Mouse (Mus musculus) megakaryocyte progenitor cell, adult 5-6 weeks (primary cell): ENCODE results near the gene Mertk. TPM values are rescaled to one million over a fixed set of nuclear protein-coding genes. Genes with fewer than 3 reads are reported as not detected.

Experiments
- ATAC-seq: replicated peaks from 2 replicates; pipeline ENCODE4 v1.8.0; 2016; ENCODE audit warnings: mild to moderate bottlenecking, moderate TSS enrichment, inconsistent platforms; ENCODE audit not compliant: poor library complexity
- total RNA-seq, 2 experiments: library from RNA; stranded (forward) in 1 of 2; stranded (reverse) in 1 of 2; fragments of 157-497, 149-512 nt in 1 of 2; fragments of 200-1000 nt in 1 of 2; gene quantifications; 2 replicates each; pipeline versions ENCODE4 v1.2.3 to v1.2.4; 2015 to 2017

Gene Mertk
- total RNA-seq, 2 experiments from 2014 or later, result 0.10 TPM; not detected in 1

DNA sequence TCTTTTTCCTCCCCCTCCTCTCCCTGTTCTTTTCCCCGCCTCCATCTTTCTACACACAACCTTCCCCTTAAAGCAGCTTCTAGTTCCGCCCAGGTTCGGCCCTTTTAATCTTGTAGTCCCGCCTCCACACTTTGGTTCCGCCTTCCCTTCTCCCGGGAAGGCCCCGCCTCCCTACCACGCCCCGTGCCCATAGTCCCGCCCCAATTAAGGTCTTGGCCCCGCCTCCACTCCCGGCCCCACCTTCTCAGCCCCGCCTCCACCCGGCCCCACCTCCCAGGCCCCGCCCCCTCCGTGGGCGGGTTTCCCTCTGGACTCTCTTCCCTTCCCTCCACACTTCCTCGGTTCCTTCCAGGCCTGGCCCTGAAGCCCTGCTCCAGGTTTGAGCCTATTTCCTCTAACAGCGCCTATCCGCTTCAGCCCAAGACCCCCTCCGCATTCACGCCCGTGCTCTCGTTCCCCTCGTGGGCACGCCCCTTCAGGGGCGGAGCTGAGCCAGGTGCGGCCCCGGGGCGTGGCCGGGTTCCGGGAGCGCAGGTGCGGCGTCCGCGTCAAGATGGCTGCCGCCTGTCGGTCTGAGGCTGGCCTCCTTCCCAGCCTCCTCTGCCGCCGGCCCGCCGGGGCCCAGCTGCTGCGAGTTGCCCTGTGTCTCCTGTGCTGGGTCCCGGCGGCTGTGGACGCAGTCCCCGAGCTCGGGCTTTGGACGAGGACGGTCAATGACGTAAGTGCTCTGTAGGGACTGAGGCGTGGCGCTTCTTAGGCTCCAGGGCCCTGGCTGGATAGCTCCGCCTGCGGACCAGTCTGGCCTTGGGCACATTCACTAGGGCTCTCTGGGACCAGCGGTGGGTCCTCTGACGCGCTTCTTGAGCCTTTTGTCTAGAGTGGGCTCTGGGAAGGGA lies 119.3 kb downstream of the Mertk start, which contains the start of gene Tmem87b:
Gene Tmem87b, plus strand, starts transcription at position 333 of the 896 bp plus-strand sequence.
- peak; percentile 86 for ATAC-seq

DNA sequence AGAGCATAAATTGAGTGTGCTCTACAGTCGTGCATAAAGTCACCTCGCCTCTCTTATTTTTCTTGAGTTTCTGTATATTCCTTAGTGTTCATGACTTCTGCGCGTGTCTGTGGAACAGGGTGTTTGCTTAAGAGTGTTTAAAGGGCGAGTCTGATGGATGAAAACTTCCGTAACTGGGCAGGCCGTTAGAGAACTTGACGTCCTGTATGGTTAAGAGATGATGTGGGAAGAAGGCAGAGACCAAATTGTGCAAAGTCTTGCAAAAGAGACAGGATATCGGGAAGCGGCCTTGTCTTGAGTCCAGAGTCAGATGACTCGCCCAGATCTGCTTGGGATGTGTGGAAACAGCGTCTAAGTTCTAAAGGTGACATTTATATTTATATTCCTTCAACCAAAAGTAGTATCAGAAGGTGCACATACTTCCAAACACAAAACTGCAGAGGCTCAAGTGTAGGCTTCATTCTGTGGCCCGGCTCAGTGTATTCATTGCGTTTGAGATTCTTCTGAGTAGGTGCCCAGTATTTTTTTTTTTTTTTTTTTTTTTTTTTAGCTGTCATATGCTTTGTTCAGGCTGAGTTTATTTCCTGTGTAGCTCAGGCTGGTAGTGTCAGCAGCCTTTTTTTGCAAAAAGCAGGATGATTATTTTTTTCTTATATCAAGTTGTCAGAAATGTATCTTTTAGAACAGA lies 120.3 kb downstream of the Mertk start:
- peak; percentile 23 for ATAC-seq

- no peak for ATAC-seq
Observed at GRCm38 (mm10) chr2:128820631-128821030, 121.9 kb downstream of the Mertk start.

DNA sequence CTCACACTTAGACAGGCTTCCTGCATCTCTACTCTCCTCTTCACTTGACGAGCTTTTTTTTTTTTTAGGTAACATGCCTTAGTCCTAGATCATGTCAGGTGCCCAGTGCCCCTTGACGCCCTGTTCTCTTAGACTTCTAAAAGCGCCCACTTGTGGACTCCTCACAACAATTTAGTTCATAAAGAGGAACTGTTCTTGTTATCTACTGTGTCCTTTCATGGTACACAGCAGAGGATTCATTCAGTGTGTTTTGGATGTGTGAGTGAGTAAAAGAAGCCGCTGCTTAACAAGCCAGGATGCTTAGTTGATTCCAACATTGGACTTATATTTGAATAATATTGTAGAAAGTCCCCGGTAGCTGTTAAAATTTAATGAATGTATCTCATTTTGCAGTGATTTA lies 125.1 kb downstream of the Mertk start:
- ATAC-seq, result no peak

- no peak for ATAC-seq
Observed at GRCm38 (mm10) chr2:128827787-128828186, 129.0 kb downstream of the Mertk start.

DNA sequence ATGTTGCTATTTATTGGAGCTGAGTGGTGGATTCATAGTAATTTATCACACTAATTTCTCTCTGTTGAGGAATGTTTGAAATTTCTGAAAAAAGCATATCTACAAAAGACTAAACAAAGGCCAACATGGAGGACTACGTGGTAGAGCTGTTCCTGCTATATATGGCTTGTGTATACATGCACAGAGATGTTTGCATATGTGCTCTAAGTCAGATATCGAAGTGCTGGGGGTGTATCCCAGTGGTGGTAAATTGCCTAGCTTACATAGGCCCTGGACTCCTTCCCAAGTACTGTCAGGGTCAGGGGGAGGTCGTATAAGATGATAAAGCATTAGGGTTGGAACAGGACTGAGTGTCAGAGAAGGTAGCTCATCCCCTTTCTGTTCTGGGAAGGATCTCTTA lies 133.9 kb downstream of the Mertk start:
- no peak for ATAC-seq

- ATAC-seq, result no peak
Observed at GRCm38 (mm10) chr2:128833035-128833434, 134.3 kb downstream of the Mertk start.

GRCm38 (mm10) chr2:128833435-128833834 lies 134.7 kb downstream of the Mertk start:
- no peak for ATAC-seq

DNA sequence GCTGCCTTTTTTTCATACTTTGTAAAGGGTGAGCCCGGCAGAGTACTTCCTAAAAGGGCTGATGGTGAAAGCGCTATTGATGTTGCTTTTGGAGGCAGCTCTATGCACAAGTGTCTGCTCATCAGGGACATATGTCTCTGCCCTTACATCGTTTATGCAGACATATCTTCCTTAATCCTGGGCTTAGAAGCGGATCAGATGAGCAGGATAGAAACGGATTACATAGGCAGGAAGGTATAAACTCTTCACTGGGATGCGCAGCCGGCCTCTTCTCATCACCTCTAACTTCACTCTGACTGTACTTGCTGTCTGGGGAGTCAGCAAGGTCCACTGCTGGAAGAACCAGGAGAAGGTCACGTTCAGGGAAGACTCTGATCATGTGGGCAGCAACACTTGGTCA lies 138.8 kb downstream of the Mertk start:
- no peak for ATAC-seq

DNA sequence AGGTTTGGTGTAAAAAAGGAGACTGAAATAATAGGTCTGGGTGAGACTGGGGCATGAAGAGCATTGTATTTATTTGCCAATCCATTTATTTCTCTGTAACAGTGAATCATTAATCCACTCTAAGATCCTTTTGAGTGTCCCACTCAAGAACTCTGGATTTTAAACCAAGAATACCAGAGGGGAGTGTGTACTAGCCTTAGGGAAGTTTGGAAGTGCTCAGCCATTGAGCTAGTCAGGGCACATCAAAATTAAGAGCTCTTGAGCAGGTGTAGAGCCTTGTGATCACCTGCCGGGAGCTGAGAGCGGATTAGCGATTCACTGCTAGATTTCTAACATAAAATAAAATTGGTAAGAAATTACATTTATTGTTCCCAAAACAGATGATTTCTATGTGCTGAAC lies 139.9 kb downstream of the Mertk start:
- no peak for ATAC-seq

DNA sequence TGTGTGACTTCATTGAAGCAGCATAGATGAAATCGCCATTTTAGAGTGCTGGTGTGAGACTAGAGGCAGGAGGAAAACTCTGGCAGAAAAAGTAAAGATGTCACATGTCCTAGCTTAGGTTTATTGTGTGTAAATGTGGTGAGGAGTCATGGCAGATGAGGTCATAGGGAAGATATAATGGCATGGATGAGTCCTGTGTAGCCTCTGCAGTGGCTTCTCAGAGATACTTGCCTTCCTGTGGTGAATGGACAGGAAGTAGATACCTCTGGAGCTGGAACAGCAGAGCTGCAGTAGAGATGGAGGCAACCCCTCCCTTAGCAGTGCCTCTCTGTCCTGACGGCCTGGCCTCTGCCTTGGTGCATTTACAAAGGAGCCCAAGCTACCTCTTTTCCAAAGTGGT lies 140.7 kb downstream of the Mertk start:
- ATAC-seq, result no peak

DNA sequence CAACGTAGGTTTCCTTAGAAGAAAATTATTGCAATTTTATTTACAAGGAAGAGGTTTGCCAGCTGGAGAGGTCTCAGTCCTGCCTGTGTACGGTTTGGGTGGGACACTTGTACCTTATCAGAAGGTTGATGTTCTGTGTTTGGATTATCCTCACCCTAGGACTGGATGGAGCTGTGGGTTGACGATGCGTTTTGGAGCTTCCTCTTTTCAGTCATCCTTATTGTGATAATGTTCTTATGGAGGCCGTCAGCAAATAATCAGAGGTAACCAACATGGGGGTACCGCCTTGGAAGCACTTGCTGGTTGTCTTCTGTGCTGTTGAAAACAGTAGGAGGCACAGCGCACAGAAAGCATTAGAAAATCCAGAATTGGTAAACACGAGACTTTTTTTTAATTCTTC lies 143.7 kb downstream of the Mertk start:
- ATAC-seq, result no peak

GRCm38 (mm10) chr2:128850036-128850435 lies 151.3 kb downstream of the Mertk start:
- ATAC-seq, result no peak

Other genes with a start within 250 kb of the Mertk start
- not detected in 2 replicates for gene Spdye4c, start 107.7 kb upstream of the Mertk start, total RNA-seq (2015)
- gene Spdye4c, start 107.7 kb upstream of the Mertk start, total RNA-seq (2017), result not detected in 2 replicates
- gene Anapc1, start 11.6 kb upstream of the Mertk start, total RNA-seq (2015), result 101 and 121 TPM in 2 replicates
- gene Anapc1, start 11.6 kb upstream of the Mertk start, total RNA-seq (2017), result 99.2 and 116 TPM in 2 replicates
- 10.1 and 10.4 TPM in 2 replicates for gene Tmem87b, start 119.2 kb downstream of the Mertk start, total RNA-seq (2015)
- gene Tmem87b, start 119.2 kb downstream of the Mertk start, total RNA-seq (2017), result 19.4 and 24.2 TPM in 2 replicates
- not detected in 2 replicates for gene Fbln7, start 164.0 kb downstream of the Mertk start, total RNA-seq (2015)
- not detected in 2 replicates for gene Fbln7, start 164.0 kb downstream of the Mertk start, total RNA-seq (2017)
- 9.8 and 14.2 TPM in 2 replicates for gene Zc3h8, start 245.1 kb downstream of the Mertk start, total RNA-seq (2015)
- 10.1 and 13.7 TPM in 2 replicates for gene Zc3h8, start 245.1 kb downstream of the Mertk start, total RNA-seq (2017)